Mouse (Mus musculus): ENCODE data around the gene Tmem243. TPM values are rescaled to one million over a fixed set of nuclear protein-coding genes. Genes with fewer than 3 reads are reported as not detected.

Gene Tmem243
- polyA plus RNA-seq (2012; ENCODE audit: low replicate concordance), result 14.8 and 15.0 TPM in 2 replicates

DNA sequence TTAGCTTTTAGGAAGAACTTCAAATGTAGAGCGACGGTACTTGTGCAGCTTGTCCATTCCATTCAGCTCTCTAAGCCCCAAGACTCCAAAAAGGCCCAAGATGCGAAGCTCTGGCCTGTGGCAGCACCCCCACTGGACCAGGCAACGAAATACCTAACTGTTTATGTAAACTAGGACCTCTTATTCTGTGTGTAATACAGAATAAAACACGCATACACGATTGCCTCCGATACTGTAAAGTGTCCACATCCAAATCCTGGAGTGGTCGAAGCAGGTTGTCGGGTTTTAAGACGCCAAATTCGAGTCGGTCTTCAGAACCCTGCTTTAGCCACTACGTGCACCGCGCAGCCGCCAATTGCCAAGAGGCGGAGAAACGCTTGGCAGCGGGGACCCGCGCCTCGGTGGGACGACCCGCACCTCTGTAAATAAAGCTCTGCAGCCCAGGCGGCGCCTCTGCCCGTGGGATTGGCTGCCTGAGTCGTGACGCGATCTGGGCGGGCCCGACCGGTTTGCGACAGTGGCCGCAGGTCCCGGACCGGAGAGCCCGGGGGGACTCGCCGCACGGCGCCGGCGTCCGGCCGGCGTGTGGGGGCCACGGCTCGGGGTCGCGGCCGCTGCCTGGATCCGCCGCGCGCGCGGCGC is at the start of gene Tmem243:
Tmem243 (plus strand) TSS at position 462 of the 642 bp plus-strand sequence.

DNA sequence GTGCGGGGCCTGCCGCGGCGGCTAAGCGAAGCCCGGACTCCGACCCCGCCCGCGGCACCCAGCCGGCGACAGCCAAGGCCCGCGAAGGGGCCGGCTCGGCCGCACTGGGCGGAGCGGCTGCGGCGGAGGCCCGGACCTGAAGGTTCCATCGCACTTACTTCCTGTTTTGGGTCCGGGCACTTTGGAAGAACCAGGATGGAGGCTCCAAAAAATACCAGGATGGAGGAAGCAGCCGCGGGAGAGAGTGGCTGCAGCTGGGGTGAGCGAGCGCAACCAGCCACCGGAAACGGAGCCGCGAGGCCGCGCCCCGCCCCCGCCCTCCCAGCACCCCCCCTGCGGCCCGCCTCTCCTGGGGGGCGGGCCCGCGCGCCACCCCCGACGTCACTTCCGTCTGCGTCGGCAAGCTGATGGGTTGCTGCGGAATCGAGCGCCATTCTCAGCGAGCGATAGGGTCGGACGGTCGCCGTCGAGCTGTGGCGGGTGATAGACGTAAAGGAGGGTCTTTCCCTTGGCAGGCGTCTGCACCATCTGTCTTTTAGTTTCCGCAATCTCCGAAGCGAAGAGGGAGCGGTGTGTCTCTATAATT is 61.1 kb downstream of the Tmem243 start, which contains the start of gene Dmtf1:
Dmtf1 (minus strand) TSS at position 321 of the 586 bp plus-strand sequence.

Other genes with a start within 250 kb of the Tmem243 start
- 23.3 and 76.1 TPM in 2 replicates for gene Abcb4, start 207.0 kb upstream of the Tmem243 start, polyA plus RNA-seq (2012; ENCODE audit: low replicate concordance)
- gene Crot, start 103.3 kb upstream of the Tmem243 start, polyA plus RNA-seq (2012; ENCODE audit: low replicate concordance), result 0.26 and 1.2 TPM in 2 replicates
- 0.90 and 1.9 TPM in 2 replicates for gene Dmtf1, start 61.1 kb downstream of the Tmem243 start, polyA plus RNA-seq (2012; ENCODE audit: low replicate concordance)
- gene 9330182L06Rik, start 165.4 kb downstream of the Tmem243 start, polyA plus RNA-seq (2012; ENCODE audit: low replicate concordance), result 0.61 TPM in 1 of 2 replicates, not detected in the other